Mouse (Mus musculus) ES-Bruce4 (cell line): ENCODE measurements around the gene Arhgap29.

ENCODE experiments used
- CTCF ChIP-seq: IDR thresholded peaks from one replicate; pipeline ENCODE4 v1.8.1; 2011; ENCODE audit warnings: low read depth, low read length
- EP300 ChIP-seq: IDR thresholded peaks from 2 replicates; pipeline ENCODE4 v1.6.1; 2011; ENCODE audit warnings: low read depth, low read length; ENCODE audit not compliant: insufficient read depth

GRCm38 (mm10) chr3:121903695-121904094, 48.6 kb upstream of the Arhgap29 start:
- TF ChIP-seq CTCF (no peak), EP300 (no peak)
